Comparison of ENCODE assay signal across 8 mouse cellular contexts in genomic region chr3:90052351-90053241, GRCm38 (mm10). TPM values are rescaled to one million over a fixed set of nuclear protein-coding genes. Genes with fewer than 3 reads are reported as not detected.
DNase-seq lines count a peak whose midpoint lies in the region; ATAC-seq and TF ChIP-seq lines count a peak whose summit lies in the region.

Gene Ubap2l, minus strand, starts transcription at chr3:90052628.

- H3K4me3 ChIP-seq in ES-E14 (ENCODE audit: insufficient read depth in 1 of 2, low read depth in 1 of 2, low read length in 2 of 2, poor library complexity in 1 of 2, severe bottlenecking in 1 of 2), result peak within 1 kb of the TSS; percentile 97 to 100
- peak within 1 kb of the TSS; percentile 80 for H3K4me3 ChIP-seq in forebrain, embryonic 15.5 days
- H3K4me3 ChIP-seq in lung, adult 2 months (replicated peaks; ENCODE audit: extremely low read depth, low read depth, low read length), result peak within 1 kb of the TSS; percentile 98

- TF ChIP-seq CTCF in lung, adult 2 months (IDR thresholded peaks at IDR 0.05; ENCODE audit: insufficient read depth, low read length), result no peak

- H3K9ac ChIP-seq in ES-E14 (ENCODE audit: insufficient read depth, low read depth, low read length, poor library complexity, severe bottlenecking), result peak within 1 kb of the TSS; percentile 100
- peak within 1 kb of the TSS; percentile 95 for H3K9ac ChIP-seq in forebrain, embryonic 15.5 days (replicated peaks)

- DNase-seq in ES-E14 (ENCODE audit: low read depth, low spot score), result peak; percentile 97
- peak; percentile 97 for DNase-seq in cerebellum, adult 11-12 months
- DNase-seq in heart, postnatal 25 days (ENCODE audit: low spot score), result peak; percentile 90
- DNase-seq in layer of hippocampus, adult 18-20 months (ENCODE audit: low spot score in 2 of 2), result peak; percentile 89 to 97
- DNase-seq in lung, adult 2 months, result peak; percentile 88
- peak; percentile 91 to 94 for DNase-seq in thymus, adult 18-20 months

- no peaks in the 10 kb centered on the region for H3K4me1 ChIP-seq in ES-E14 (ENCODE audit: control insufficient read depth in 2 of 2, insufficient read depth in 2 of 2, low read length in 2 of 2, poor library complexity in 1 of 2)
- H3K4me1 ChIP-seq in forebrain, embryonic 15.5 days, result peaks cover 40% of the 10 kb centered on the region
- H3K4me1 ChIP-seq in lung, adult 2 months (ENCODE audit: control insufficient read depth, insufficient read depth, low read length), result peaks cover 17% of the 10 kb centered on the region

- in situ Hi-C loops in ES-E14 (cut with MboI; ENCODE audit: low sequenced_read_pairs in 2 of 2, unreplicated experiment in 2 of 2), result no loop called here

- peak; percentile 78; the same call in 1 of the 2 replicates for TF ChIP-seq POLR2A in lung, adult 2 months (IDR thresholded peaks at IDR 0.05; ENCODE audit: borderline replicate concordance, extremely low read depth, low read depth, low read length)

- H3K9me3 ChIP-seq in ES-E14 (ENCODE audit: control insufficient read depth, insufficient read depth, low read depth, low read length), result no peaks in the 10 kb centered on the region
- H3K9me3 ChIP-seq in forebrain, embryonic 15.5 days, result no peaks in the 10 kb centered on the region

- peak within 1 kb of the TSS; percentile 97 for H3K27ac ChIP-seq in ES-E14 (ENCODE audit: insufficient read depth, low read depth, low read length, poor library complexity, severe bottlenecking)
- peak within 1 kb of the TSS; percentile 93 for H3K27ac ChIP-seq in forebrain, embryonic 15.5 days (replicated peaks)

- ATAC-seq in forebrain, embryonic 15.5 days (replicated peaks), result peak; percentile 92
- ATAC-seq in neutrophil, adult 5-6 weeks (ENCODE audit: extremely low read depth, insufficient number of reproducible peaks, low FRiP score, poor library complexity, severe bottlenecking), result peak; percentile 93

- H3K36me3 ChIP-seq in ES-E14 (ENCODE audit: control insufficient read depth, insufficient read depth, low read length, poor library complexity, severe bottlenecking), result peaks cover 10% of the 10 kb centered on the region
- H3K36me3 ChIP-seq in forebrain, embryonic 15.5 days, result peaks cover 28% of the 10 kb centered on the region

- no peaks in the 10 kb centered on the region for H3K27me3 ChIP-seq in forebrain, embryonic 15.5 days

- under 1% methylated on average over 75 of the region's 81 CpGs for WGBS in forebrain, embryonic 15.5 days
- WGBS in lung, adult 2 months, result under 1% methylated on average over 65 of the region's 81 CpGs

- intact Hi-C loops in heart, postnatal 25 days (cut with DNase I), result loop anchor here (2.0 kb wide), 1 partner anchor 52 kb away; no protein-coding TSS in a partner anchor

- peak within 1 kb of the TSS; percentile 62 for H3K4me2 ChIP-seq in forebrain, embryonic 15.5 days (replicated peaks)

TF ChIP-seq in ES-E14, 5 proteins besides CTCF, POLR2A, EP300 and RAD21:
- no peak for TF ChIP-seq MAFK (IDR thresholded peaks at IDR 0.05; ENCODE audit: insufficient read depth, low read depth, low read length)
- TF ChIP-seq HCFC1 (IDR thresholded peaks at IDR 0.05; ENCODE audit: borderline replicate concordance, insufficient read depth, low read length), result peak; percentile 62; the same call in 1 of the 2 replicates
- peak; percentile 97 for TF ChIP-seq ZNF384 (IDR thresholded peaks at IDR 0.05; ENCODE audit: low read depth, low read length)
- TF ChIP-seq CHD2 (IDR thresholded peaks at IDR 0.05; ENCODE audit: low read depth, low read length), result no peak
- TF ChIP-seq ZC3H11A (IDR thresholded peaks at IDR 0.05; ENCODE audit: borderline replicate concordance, low read depth, low read length), result no peak

RNA-seq across cellular contexts. Expression of gene Ubap2l, which starts in this region (rescaled TPM):
- total RNA-seq in ES-E14 (2012; rRNA removed), result 85.4 and 109 TPM in 2 replicates
- 149 and 159 TPM in 2 replicates for polyA plus RNA-seq in forebrain, embryonic 15.5 days (2015; fragmentation: Nextera tagmentation; extraction: Ambion mirVana)
- 100 to 1,000 TPM; 113 to 123 TPM for total RNA-seq in heart, postnatal 25 days (2021)
- total RNA-seq in layer of hippocampus, adult 18-20 months (2021), result 100 to 1,000 TPM; 166 to 176 TPM
- polyA plus RNA-seq in lung, adult 2 months (2012; rRNA removed), result 91.9 and 95.2 TPM in 2 replicates
- 186 and 235 TPM in 2 replicates for total RNA-seq in neutrophil, adult 5-6 weeks (2017)

Comparison
In these comparisons a context has a peak if more than half of its experiments do, and no peak if none do; other contexts are left out.
1. Peak in every context shown above with its lines: DNase-seq, ATAC-seq, H3K4me3 ChIP-seq and H3K27ac ChIP-seq.